Mouse (Mus musculus) forebrain, postnatal 0 days (tissue): Measurements from ENCODE around the gene Ssr1. TPM values are rescaled to one million over a fixed set of nuclear protein-coding genes. Genes with fewer than 3 reads are reported as not detected.
A peak's percentile ranks its signal among the peaks of the same experiment; 100 is the strongest.

Experiments used
- ATAC-seq: fragments of 200-750 bp; cut with Nextera tagmentation; 2 replicates; pipeline ENCODE4 v1.8.0; 2017; ENCODE audit warnings: mild to moderate bottlenecking, moderate library complexity
- DNase-seq: peaks from one replicate; pipeline ENCODE4 v3.0.0-alpha.2; 2015
- H3K27ac ChIP-seq: fragments of 300-500 bp; sonication (generic); 2 replicates; pipeline ENCODE4 v1.5.1; 2014; ENCODE audit warnings: low read depth, mild to moderate bottlenecking, antibody characterized with exemption, low read length, moderate library complexity, mixed read lengths
- H3K27me3 ChIP-seq: fragments of 300-500 bp; sonication (generic); 2 replicates; pipeline ENCODE4 v1.6.1; 2014; ENCODE audit warnings: mild to moderate bottlenecking, low read length, mixed read lengths; ENCODE audit not compliant: insufficient read depth
- H3K36me3 ChIP-seq: fragments of 300-500 bp; sonication (generic); 2 replicates; pipeline ENCODE4 v1.6.1; 2014; ENCODE audit warnings: mild to moderate bottlenecking, moderate library complexity; ENCODE audit not compliant: insufficient read depth
- H3K4me1 ChIP-seq: fragments of 300-500 bp; sonication (generic); 2 replicates; pipeline ENCODE4 v1.6.1; 2014; ENCODE audit warnings: antibody characterized with exemption; ENCODE audit not compliant: insufficient read depth
- H3K4me2 ChIP-seq: fragments of 300-500 bp; sonication (generic); 2 replicates; pipeline ENCODE4 v1.6.1; 2014; ENCODE audit warnings: low read depth, mild to moderate bottlenecking, moderate library complexity
- H3K4me3 ChIP-seq: fragments of 300-500 bp; sonication (generic); 2 replicates; pipeline ENCODE4 v1.5.1; 2014; ENCODE audit warnings: low read depth, low read length, mixed read lengths
- H3K9ac ChIP-seq: fragments of 300-500 bp; sonication (generic); 2 replicates; pipeline ENCODE4 v1.6.1; 2014; ENCODE audit warnings: mild to moderate bottlenecking
- H3K9me3 ChIP-seq: fragments of 300-500 bp; sonication (generic); 2 replicates; pipeline ENCODE4 v1.6.1; 2016; ENCODE audit warnings: low read length
- CTCF ChIP-seq: sonication (generic); IDR thresholded peaks from 2 replicates; pipeline ENCODE4 v1.5.1; 2016; ENCODE audit warnings: antibody characterized with exemption, control low read depth, low read depth
- WGBS: fragments of 180-500 bp; shearing (Covaris S2); extraction: QIAGEN DNeasy Blood & Tissue Kit; methylation state at CpG from one replicate; pipeline ENCODE4 v1.1.7; 2014; 5-methylcytosine and 5-hydroxymethylcytosine counted together
- polyA plus RNA-seq: library from polyadenylated mRNA; unstranded; fragments of >200 nt; fragmentation: Nextera tagmentation; extraction: Ambion mirVana; gene quantifications from 2 replicates; pipeline ENCODE4 v1.2.1, GENCODE M21; 2015
- total RNA-seq: library from RNA; depleted of rRNA; stranded (reverse); fragments of >200 nt; gene quantifications from 2 replicates; pipeline ENCODE4 v1.2.3, GENCODE M21; 2014

Gene Ssr1
- total and polyA plus RNA-seq, 2 experiments from 2014 or later, result 48.8 to 75.6 TPM

DNA sequence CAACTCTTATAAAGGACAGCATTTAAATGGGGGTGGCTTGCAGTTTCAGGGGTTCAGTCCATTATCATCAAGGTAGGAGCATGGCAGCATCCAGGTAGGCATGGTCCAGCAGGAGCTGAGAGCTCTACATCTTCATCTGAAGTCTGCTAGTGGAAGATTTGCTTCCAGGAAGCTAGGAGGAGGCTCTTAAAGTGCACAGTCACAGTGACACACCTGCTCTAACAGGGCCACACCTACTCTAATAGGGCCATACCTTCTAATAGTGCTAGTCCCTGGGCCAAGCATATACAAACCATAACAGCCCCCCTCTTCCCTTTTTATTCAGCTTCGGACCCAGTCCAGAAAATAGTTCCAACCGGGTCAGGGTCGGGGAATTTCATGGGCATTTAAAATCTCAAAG lies 5.7 kb upstream of the Ssr1 start:
- no peaks in the 10 kb centered on the region for H3K36me3 ChIP-seq
- no peak for ATAC-seq
- WGBS, result 75% methylated on average over 3 of the region's 3 CpGs
- no peak overlapping the region for H3K9ac ChIP-seq
- no peak for DNase-seq
- no peaks in the 10 kb centered on the region for H3K9me3 ChIP-seq
- no peaks in the 10 kb centered on the region for H3K4me1 ChIP-seq
- H3K27me3 ChIP-seq, result no peaks in the 10 kb centered on the region
- no peak overlapping the region for H3K4me2 ChIP-seq
- no peak overlapping the region for H3K4me3 ChIP-seq
- no peak for TF ChIP-seq CTCF
- no peak overlapping the region for H3K27ac ChIP-seq

DNA sequence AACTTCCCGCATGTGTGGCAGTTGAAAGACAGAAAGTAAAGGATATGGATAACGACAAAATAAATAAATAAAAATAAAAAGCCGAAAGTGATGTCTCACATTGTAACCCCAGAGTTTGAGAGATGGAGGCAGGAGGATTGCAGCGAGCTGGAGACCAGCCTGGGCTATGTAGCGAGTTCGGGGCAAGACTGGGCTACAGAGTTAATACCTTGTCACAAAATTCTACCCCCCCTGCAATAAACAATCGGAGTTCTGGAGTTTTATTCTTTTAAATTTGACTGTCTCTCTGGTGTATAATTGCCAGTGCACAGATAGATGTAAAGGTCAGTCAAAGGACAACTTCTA lies 360 bp upstream of the Ssr1 start:
- WGBS, result 12% methylated on average over 7 of the region's 7 CpGs
- Histone ChIP-seq H3K4me3 (peak overlapping the region; percentile 99), H3K36me3 (peaks cover 19% of the 10 kb centered on the region), H3K4me2 (peak overlapping the region; percentile 62), H3K27ac (peak overlapping the region; percentile 48; the same call in 1 of the 2 replicates), H3K9ac (peak overlapping the region; percentile 96), H3K4me1 (peaks cover 6% of the 10 kb centered on the region; the same call in 1 of the 2 replicates), H3K27me3 (no peaks in the 10 kb centered on the region), H3K9me3 (no peaks in the 10 kb centered on the region)
- DNase-seq, result no peak
- ATAC-seq, result peak; percentile 40
- TF ChIP-seq CTCF, result no peak

DNA sequence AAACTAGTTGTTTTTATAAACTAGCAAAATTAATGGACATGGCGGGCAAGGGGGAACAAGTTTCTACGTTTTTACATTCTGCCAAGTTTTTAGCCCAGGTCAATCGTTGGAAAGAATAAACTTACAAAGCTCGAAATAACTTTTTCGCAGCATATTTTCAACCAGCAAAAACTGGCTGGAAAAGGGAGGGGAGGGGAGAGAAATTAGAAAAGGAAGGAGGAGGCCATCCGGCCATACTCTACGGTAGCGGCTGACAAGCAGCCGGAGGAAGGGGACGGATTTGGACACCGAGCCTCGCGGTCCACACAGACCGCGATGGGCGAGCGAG lies 677 bp downstream of the Ssr1 start:
- Histone ChIP-seq H3K9ac (peak overlapping the region; percentile 96), H3K27ac (peak overlapping the region; percentile 93), H3K4me3 (peak overlapping the region; percentile 99), H3K36me3 (peaks cover 28% of the 10 kb centered on the region), H3K27me3 (no peaks in the 10 kb centered on the region), H3K9me3 (no peaks in the 10 kb centered on the region), H3K4me2 (peak overlapping the region; percentile 62), H3K4me1 (peaks cover 6% of the 10 kb centered on the region; the same call in 1 of the 2 replicates)
- no peak for DNase-seq
- under 1% methylated on average over 17 of the region's 17 CpGs for WGBS
- no peak for ATAC-seq
- no peak for TF ChIP-seq CTCF

DNA sequence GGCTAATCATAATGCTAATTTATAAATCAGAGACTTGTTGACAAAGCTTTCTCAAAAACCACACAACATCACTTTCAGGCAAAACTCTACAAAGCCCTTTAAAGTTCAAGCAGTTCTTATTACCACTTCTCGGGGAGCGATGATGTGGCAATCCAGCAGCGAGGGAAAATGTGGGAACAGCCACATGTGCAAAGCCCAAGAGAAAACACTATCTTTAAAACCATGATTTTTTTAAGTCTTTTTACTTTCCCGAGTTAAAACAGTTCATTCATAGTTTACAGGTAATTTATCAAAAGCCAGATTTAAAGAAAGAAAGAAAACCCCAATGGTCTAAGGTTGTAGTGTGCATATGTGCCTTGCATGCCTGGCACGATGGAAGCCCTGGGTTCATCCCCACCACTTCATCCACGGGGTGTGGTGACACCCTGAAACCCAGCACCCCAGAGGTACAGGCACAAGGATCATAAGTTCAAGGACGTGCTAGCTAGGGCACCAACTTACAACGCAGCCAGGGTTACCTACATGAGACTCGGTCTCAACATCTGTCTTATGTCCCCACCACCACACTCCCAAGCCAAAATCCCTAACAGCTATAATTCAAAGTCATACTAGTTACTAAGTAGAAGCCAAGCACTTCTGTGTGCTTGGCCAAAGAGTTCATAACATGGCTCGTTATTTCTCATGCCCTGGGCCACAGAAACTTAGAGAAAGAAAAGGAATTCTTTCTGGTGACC lies 1.2 kb downstream of the Ssr1 start:
- Histone ChIP-seq H3K9ac (peak overlapping the region; percentile 96), H3K27ac (no peak overlapping the region; the same call in 1 of the 2 replicates), H3K4me3 (peak overlapping the region; percentile 99), H3K4me2 (peak overlapping the region; percentile 62), H3K27me3 (no peaks in the 10 kb centered on the region), H3K4me1 (peaks cover 6% of the 10 kb centered on the region; the same call in 1 of the 2 replicates), H3K9me3 (no peaks in the 10 kb centered on the region), H3K36me3 (peaks cover 33% of the 10 kb centered on the region)
- ATAC-seq (no peak), DNase-seq (no peak)
- no peak for TF ChIP-seq CTCF
- 9% methylated on average over 10 of the region's 10 CpGs for WGBS

DNA sequence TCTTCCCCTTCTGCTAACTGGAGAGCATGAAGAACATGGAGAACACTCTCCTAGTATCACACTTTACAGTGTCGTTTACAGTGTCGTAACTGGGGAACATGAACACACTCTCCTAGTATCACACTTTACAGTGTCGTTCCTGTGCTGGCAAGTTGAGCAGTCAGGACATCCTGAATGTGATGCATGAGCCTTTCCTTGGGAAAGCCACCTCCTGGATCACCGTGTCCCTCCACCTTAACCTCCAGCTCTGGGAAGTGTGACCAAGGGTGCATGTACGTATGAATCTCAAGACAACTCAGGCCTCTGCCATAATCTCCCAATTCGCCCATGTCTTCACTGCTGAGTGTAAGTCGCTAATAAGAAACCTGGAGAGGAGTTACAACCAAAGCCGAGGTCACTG lies 4.3 kb downstream of the Ssr1 start:
- Histone ChIP-seq H3K4me1 (peaks cover 6% of the 10 kb centered on the region; the same call in 1 of the 2 replicates), H3K27me3 (no peaks in the 10 kb centered on the region), H3K4me2 (no peak overlapping the region), H3K9me3 (no peaks in the 10 kb centered on the region), H3K9ac (no peak overlapping the region), H3K27ac (no peak overlapping the region), H3K4me3 (no peak overlapping the region), H3K36me3 (peaks cover 59% of the 10 kb centered on the region)
- no peak for TF ChIP-seq CTCF
- no peak for ATAC-seq
- 95% methylated on average over 8 of the region's 8 CpGs for WGBS
- DNase-seq, result no peak

DNA sequence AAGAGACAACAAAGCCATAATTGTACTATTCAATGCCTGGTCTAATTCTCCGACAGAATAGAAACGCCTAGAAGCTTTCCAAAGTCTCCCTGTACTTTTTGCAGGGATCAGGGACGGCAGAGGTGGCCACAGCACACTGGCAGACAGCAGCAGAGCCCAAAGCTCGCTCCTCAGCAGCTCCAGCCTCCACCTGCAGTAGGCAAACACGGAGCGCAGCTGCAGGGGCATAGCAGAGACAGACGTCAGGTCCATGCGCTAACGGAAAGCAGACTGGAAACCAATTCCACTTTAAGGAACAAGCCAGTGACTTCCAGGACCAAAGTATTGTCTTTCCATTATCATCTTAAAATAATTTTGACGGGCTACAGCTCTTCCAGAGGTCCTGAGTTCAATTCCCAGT lies 7.9 kb downstream of the Ssr1 start:
- Histone ChIP-seq H3K27me3 (no peaks in the 10 kb centered on the region), H3K9me3 (no peaks in the 10 kb centered on the region), H3K9ac (no peak overlapping the region), H3K4me1 (no peaks in the 10 kb centered on the region), H3K27ac (no peak overlapping the region), H3K4me2 (no peak overlapping the region), H3K4me3 (no peak overlapping the region), H3K36me3 (peaks cover 82% of the 10 kb centered on the region)
- no peak for TF ChIP-seq CTCF
- DNase-seq, result no peak
- WGBS, result 74% methylated on average over 10 of the region's 10 CpGs
- ATAC-seq, result no peak

DNA sequence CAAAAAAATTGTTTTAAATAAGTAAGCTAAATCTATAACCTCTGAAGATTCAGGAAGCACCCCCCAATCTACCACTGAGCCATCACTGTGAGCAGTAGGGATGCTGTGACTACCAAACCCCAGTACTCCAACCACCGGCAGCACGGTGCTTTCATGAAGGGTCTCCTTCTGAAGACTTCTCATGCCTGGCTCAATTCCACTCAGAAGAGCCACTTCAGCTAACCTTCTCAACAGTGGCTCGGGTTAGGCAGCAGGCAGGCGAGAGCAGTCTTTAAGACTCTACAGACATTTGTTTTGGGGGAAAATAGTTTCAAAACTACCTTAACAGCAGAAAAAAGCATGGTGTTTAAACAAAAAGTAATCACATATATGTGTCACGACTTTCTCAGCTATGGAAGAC lies 13.0 kb downstream of the Ssr1 start:
- H3K27ac ChIP-seq, result no peak overlapping the region
- no peak for TF ChIP-seq CTCF
- H3K4me1 ChIP-seq, result no peaks in the 10 kb centered on the region
- no peak overlapping the region for H3K9ac ChIP-seq
- no peaks in the 10 kb centered on the region for H3K9me3 ChIP-seq
- peaks cover 67% of the 10 kb centered on the region for H3K36me3 ChIP-seq
- WGBS, result 90% methylated on average over 5 of the region's 5 CpGs
- no peak overlapping the region for H3K4me3 ChIP-seq
- DNase-seq (no peak), ATAC-seq (no peak)
- no peaks in the 10 kb centered on the region for H3K27me3 ChIP-seq
- no peak overlapping the region for H3K4me2 ChIP-seq
